Mouse (Mus musculus): Measurements from ENCODE around the gene Mcm3. TPM values are rescaled to one million over a fixed set of nuclear protein-coding genes. Genes with fewer than 3 reads are reported as not detected.

The Mcm3 gene
- total and polyA plus RNA-seq, 3 experiments = 3.5 to 5.4 (median 4.3) TPM

- intact Hi-C loops (cut with DNase I) = no loop called here
- Histone ChIP-seq H3K36me3 (ENCODE audit: control insufficient read depth, insufficient read depth, low read length) (no peaks in the 10 kb centered on the region), H3K27me3 (ENCODE audit: control insufficient read depth, insufficient read depth, low read length) (no peaks in the 10 kb centered on the region), H3K9ac (ENCODE audit: low read depth, low read length) (no peak overlapping the region), H3K27ac (no peak overlapping the region), H3K4me3 (no peak overlapping the region), H3K4me1 (ENCODE audit: control insufficient read depth, insufficient read depth, low read length) (no peaks in the 10 kb centered on the region), H3K79me2 (replicated peaks; ENCODE audit: control insufficient read depth, insufficient read depth, low read length) (no peaks in the 10 kb centered on the region)
- DNase-seq = no peak
- WGBS = 82% methylated on average over 10 of the region's 10 CpGs
- TF ChIP-seq POLR2A (IDR thresholded peaks at IDR 0.05; ENCODE audit: insufficient read depth, low read depth, low read length) (no peak), EP300 (IDR thresholded peaks at IDR 0.05; ENCODE audit: insufficient read depth, low read depth, low read length) (no peak), CTCF (IDR thresholded peaks at IDR 0.05) (no peak)
These were observed 60.3 kb downstream of the Mcm3 start for GRCm38 (mm10) chr1:20759799-20760198.

DNA sequence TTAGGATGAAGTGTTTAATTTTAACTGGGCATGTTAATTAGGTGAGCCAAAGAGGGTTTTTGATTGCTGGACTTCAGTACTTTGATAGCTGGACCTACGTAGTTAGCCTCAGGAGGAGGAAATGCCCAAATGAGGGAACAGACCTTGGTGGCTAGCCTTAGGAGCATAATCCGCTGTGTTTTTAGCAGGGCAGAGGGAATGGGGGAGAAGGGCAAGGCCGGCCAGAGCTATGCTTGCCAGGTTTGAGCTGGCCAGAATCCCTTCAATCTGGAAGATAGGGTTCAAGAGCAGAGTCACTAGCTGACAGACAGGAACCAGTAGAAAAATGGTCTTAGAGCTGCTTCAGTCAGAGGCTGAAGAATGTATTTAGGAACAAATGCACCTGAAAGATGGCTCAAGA lies 62.5 kb downstream of the Mcm3 start:
- Histone ChIP-seq H3K4me3 (no peak overlapping the region), H3K36me3 (ENCODE audit: control insufficient read depth, insufficient read depth, low read length) (no peaks in the 10 kb centered on the region), H3K27me3 (ENCODE audit: control insufficient read depth, insufficient read depth, low read length) (no peaks in the 10 kb centered on the region), H3K79me2 (replicated peaks; ENCODE audit: control insufficient read depth, insufficient read depth, low read length) (no peaks in the 10 kb centered on the region), H3K27ac (no peak overlapping the region), H3K4me1 (ENCODE audit: control insufficient read depth, insufficient read depth, low read length) (no peaks in the 10 kb centered on the region), H3K9ac (ENCODE audit: low read depth, low read length) (no peak overlapping the region)
- no peak for DNase-seq
- TF ChIP-seq CTCF (IDR thresholded peaks at IDR 0.05) (no peak), POLR2A (IDR thresholded peaks at IDR 0.05; ENCODE audit: insufficient read depth, low read depth, low read length) (no peak), EP300 (IDR thresholded peaks at IDR 0.05; ENCODE audit: insufficient read depth, low read depth, low read length) (no peak)
- 82% methylated on average over 3 of the region's 3 CpGs for WGBS
- intact Hi-C loops (cut with DNase I) = no loop called here

GRCm38 (mm10) chr1:20754439-20754838 lies 65.7 kb downstream of the Mcm3 start:
- no peak for TF ChIP-seq EP300 (IDR thresholded peaks at IDR 0.05; ENCODE audit: insufficient read depth, low read depth, low read length)
- TF ChIP-seq POLR2A (IDR thresholded peaks at IDR 0.05; ENCODE audit: insufficient read depth, low read depth, low read length) = no peak
- TF ChIP-seq CTCF (IDR thresholded peaks at IDR 0.05) = no peak
- no peaks in the 10 kb centered on the region for H3K4me1 ChIP-seq (ENCODE audit: control insufficient read depth, insufficient read depth, low read length)
- H3K36me3 ChIP-seq (ENCODE audit: control insufficient read depth, insufficient read depth, low read length) = no peaks in the 10 kb centered on the region
- no peak overlapping the region for H3K27ac ChIP-seq
- WGBS = 69% methylated on average over 10 of the region's 10 CpGs
- DNase-seq = no peak
- H3K9ac ChIP-seq (ENCODE audit: low read depth, low read length) = no peak overlapping the region
- H3K79me2 ChIP-seq (replicated peaks; ENCODE audit: control insufficient read depth, insufficient read depth, low read length) = no peaks in the 10 kb centered on the region
- no peaks in the 10 kb centered on the region for H3K27me3 ChIP-seq (ENCODE audit: control insufficient read depth, insufficient read depth, low read length)
- intact Hi-C loops (cut with DNase I) = no loop called here
- no peak overlapping the region for H3K4me3 ChIP-seq

Other genes with a start within 250 kb of the Mcm3 start
- gene Pkhd1, start 202.2 kb downstream of the Mcm3 start, total RNA-seq (2021) = not detected
- not detected in 2 replicates for gene Pkhd1, start 202.2 kb downstream of the Mcm3 start, polyA plus RNA-seq (2012; rRNA removed)
- gene Il17a, start 89.4 kb downstream of the Mcm3 start, total RNA-seq (2021) = not detected
- gene Il17a, start 89.4 kb downstream of the Mcm3 start, polyA plus RNA-seq (2012; rRNA removed) = not detected in 2 replicates
- not detected for gene Il17f, start 29.7 kb downstream of the Mcm3 start, total RNA-seq (2021)
- not detected in 2 replicates for gene Il17f, start 29.7 kb downstream of the Mcm3 start, polyA plus RNA-seq (2012; rRNA removed)
- gene Paqr8, start 70.3 kb upstream of the Mcm3 start, total RNA-seq (2021) = 1 to 10 TPM; 1.2 to 2.2 TPM
- 2.0 and 3.2 TPM in 2 replicates for gene Paqr8, start 70.3 kb upstream of the Mcm3 start, polyA plus RNA-seq (2012; rRNA removed)
- gene Efhc1, start 131.3 kb upstream of the Mcm3 start, total RNA-seq (2021) = under 1 TPM; 0.41 to 0.63 TPM
- gene Efhc1, start 131.3 kb upstream of the Mcm3 start, polyA plus RNA-seq (2012; rRNA removed) = 1.2 and 1.8 TPM in 2 replicates

All from heart, adult 2 months (tissue).